ENCODE assay signal across 18 mouse cellular contexts in the genomic region with DNA sequence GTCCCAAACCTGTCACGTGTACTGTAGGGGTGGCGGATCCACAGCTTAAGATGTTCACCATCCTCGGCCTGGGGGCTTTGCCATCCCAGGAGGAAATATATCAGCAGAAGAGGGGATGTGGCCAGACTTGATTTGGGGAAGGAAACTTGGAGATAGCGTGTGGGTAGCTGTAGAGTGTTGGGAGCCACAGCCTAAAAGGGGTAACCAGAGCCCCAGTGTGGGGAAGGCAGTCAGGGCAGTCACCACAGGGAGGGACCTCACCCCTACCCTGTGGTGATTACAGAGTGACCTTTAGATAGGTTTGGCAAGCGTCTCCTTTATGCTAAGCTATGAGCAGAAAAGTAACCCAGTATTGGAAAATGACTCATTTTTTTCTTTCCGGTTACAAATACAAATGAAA.
A peak's percentile ranks its signal among the peaks of the same experiment; 100 is the strongest.
DNase-seq lines count a peak whose midpoint lies in the region; ATAC-seq and TF ChIP-seq lines count a peak whose summit lies in the region.
"Had no signal": no experiment of that assay in that cellular context is flagged by ENCODE, and none has a peak within 500 bp of the region (broad histone marks: within the 10 kb centered on the region; RNA-seq: fewer than 3 reads in every experiment).

No protein-coding gene starts in this region.

- TF ChIP-seq CTCF in intestine, postnatal 0 days (IDR thresholded peaks at IDR 0.05; ENCODE audit: low read depth), result no peak

- H3K4me2 ChIP-seq in heart, embryonic 11.5 days, result no peak overlapping the region
- H3K4me2 ChIP-seq in intestine, postnatal 0 days (replicated peaks; ENCODE audit: low read depth), result no peak overlapping the region; the same call in 1 of the 2 replicates
- H3K4me2 ChIP-seq: forebrain, embryonic 13.5 days; limb, embryonic 15.5 days; midbrain, embryonic 15.5 days had no signal

- ATAC-seq in heart, embryonic 11.5 days (replicated peaks; ENCODE audit: insufficient number of reproducible peaks, low FRiP score, low TSS enrichment), result no peak
- ATAC-seq in activated CD4-positive, CD25-positive, alpha-beta regulatory T cell, adult 4 months, result peak; percentile 14
- ATAC-seq in intestine, postnatal 0 days, result peak; percentile 34; the same call in 1 of the 2 replicates
- no peak for ATAC-seq in erythroid progenitor cell, adult 5-6 weeks (replicated peaks; ENCODE audit: low FRiP score, poor library complexity, severe bottlenecking)
- ATAC-seq: forebrain, embryonic 13.5 days; hindbrain, embryonic 16.5 days; midbrain, embryonic 15.5 days had no signal

- H3K4me1 ChIP-seq in heart, embryonic 11.5 days (ENCODE audit: control insufficient read depth, insufficient read depth, low read length), result peaks cover 73% of the 10 kb centered on the region
- peaks cover 29% of the 10 kb centered on the region for H3K4me1 ChIP-seq in intestine, postnatal 0 days (replicated peaks; ENCODE audit: control insufficient read depth, insufficient read depth, low read length)
- H3K4me1 ChIP-seq: forebrain, embryonic 13.5 days had no signal

- WGBS in heart, embryonic 11.5 days (ENCODE audit: insufficient replicate concordance), result 68% methylated on average over 6 of the region's 6 CpGs
- 66% methylated on average over 6 of the region's 6 CpGs for WGBS in intestine, postnatal 0 days

- intact Hi-C loops in heart, postnatal 36 days (cut with DNase I), result no loop called here

- no peak overlapping the region for H3K4me3 ChIP-seq in heart, embryonic 11.5 days (ENCODE audit: low read depth, low read length)
- no peak overlapping the region for H3K4me3 ChIP-seq in intestine, postnatal 0 days (ENCODE audit: low read depth, low read length)
- H3K4me3 ChIP-seq: forebrain, embryonic 13.5 days; limb, embryonic 15.5 days; midbrain, embryonic 15.5 days had no signal

- DNase-seq in heart, postnatal 36 days, result no peak
- peak; percentile 27 for DNase-seq in 3T3-L1 (ENCODE audit: low read depth, low spot score)
- no peak for DNase-seq in thymus, postnatal 36 days
- DNase-seq in yolk sac, embryonic 10.5 days (ENCODE audit: low spot score), result no peak
- DNase-seq: cerebellum, postnatal 25 days; kidney, postnatal 4 days; lung, adult 2 months; lung, postnatal 4 days; right cerebral cortex, adult 18-20 months; thymus, adult 2 months had no signal

- no peaks in the 10 kb centered on the region for H3K9me3 ChIP-seq in heart, embryonic 11.5 days (replicated peaks; ENCODE audit: control insufficient read depth, low read length)
- H3K9me3 ChIP-seq in intestine, postnatal 0 days (ENCODE audit: control insufficient read depth), result no peaks in the 10 kb centered on the region
- H3K9me3 ChIP-seq: forebrain, embryonic 13.5 days; limb, embryonic 15.5 days; midbrain, embryonic 15.5 days had no signal

- H3K27me3 ChIP-seq in heart, embryonic 11.5 days (ENCODE audit: control insufficient read depth, insufficient read depth, low read length), result no peaks in the 10 kb centered on the region
- no peaks in the 10 kb centered on the region for H3K27me3 ChIP-seq in intestine, postnatal 0 days (replicated peaks; ENCODE audit: control insufficient read depth, insufficient read depth, low read length)
- H3K27me3 ChIP-seq: forebrain, embryonic 13.5 days; limb, embryonic 15.5 days; midbrain, embryonic 15.5 days had no signal

- H3K36me3 ChIP-seq in heart, embryonic 11.5 days (ENCODE audit: control insufficient read depth, insufficient read depth, low read length), result no peaks in the 10 kb centered on the region
- H3K36me3 ChIP-seq in intestine, postnatal 0 days (ENCODE audit: control insufficient read depth, insufficient read depth), result peaks cover 12% of the 10 kb centered on the region
- H3K36me3 ChIP-seq: limb, embryonic 15.5 days; midbrain, embryonic 15.5 days had no signal

- H3K27ac ChIP-seq in heart, embryonic 11.5 days (ENCODE audit: low read depth, low read length), result peak overlapping the region; percentile 41; the same call in 1 of the 2 replicates
- H3K27ac ChIP-seq in intestine, postnatal 0 days (ENCODE audit: low read depth, low read length), result no peak overlapping the region
- H3K27ac ChIP-seq: forebrain, embryonic 13.5 days; limb, embryonic 15.5 days; midbrain, embryonic 15.5 days had no signal

- no peak overlapping the region for H3K9ac ChIP-seq in heart, embryonic 11.5 days (ENCODE audit: low read depth, low read length)
- no peak overlapping the region for H3K9ac ChIP-seq in intestine, postnatal 0 days (ENCODE audit: low read depth, low read length)
- H3K9ac ChIP-seq: forebrain, embryonic 13.5 days; limb, embryonic 15.5 days; midbrain, embryonic 15.5 days had no signal

Comparison
In these comparisons a context has a peak if more than half of its experiments do, and no peak if none do; other contexts are left out.
1. ATAC-seq: peak in activated CD4-positive, CD25-positive, alpha-beta regulatory T cell, adult 4 months (single experiment) and intestine, postnatal 0 days (single experiment); none in heart, embryonic 11.5 days (single experiment) and erythroid progenitor cell, adult 5-6 weeks (single experiment).